Mouse (Mus musculus) right cerebral cortex, adult 18-20 months (tissue): ENCODE data around the gene Hbb-bh2.
A peak's percentile ranks its signal among the peaks of the same experiment; 100 is the strongest.
"Not testable (repeated sequence)": the region's sequence is repeated elsewhere in the genome, so short reads cannot be mapped to it uniquely, and the experiment has no call there.

Experiments used
- DNase-seq: peaks from one replicate; pipeline ENCODE4 v3.0.0; 2022; ENCODE audit warnings: mixed read lengths

Hbb-bh2 gene

GRCm38 (mm10) chr7:103811223-103811845 is 29.0 kb downstream of the Hbb-bh2 start:
- no peak for DNase-seq

GRCm38 (mm10) chr7:103810746-103811145 is 29.6 kb downstream of the Hbb-bh2 start:
- no peak for DNase-seq

GRCm38 (mm10) chr7:103810296-103810695 is 30.0 kb downstream of the Hbb-bh2 start:
- DNase-seq: no peak

GRCm38 (mm10) chr7:103809801-103810155 is 30.5 kb downstream of the Hbb-bh2 start:
- no peak for DNase-seq

- DNase-seq: no peak
Observed at GRCm38 (mm10) chr7:103808971-103809800, 31.1 kb downstream of the Hbb-bh2 start.

- not testable (repeated sequence) for DNase-seq
Observed at GRCm38 (mm10) chr7:103808120-103808519, 32.2 kb downstream of the Hbb-bh2 start.

- DNase-seq: peak; percentile 13
Observed at GRCm38 (mm10) chr7:103806856-103807255, 33.5 kb downstream of the Hbb-bh2 start.

GRCm38 (mm10) chr7:103792669-103793388 is 47.5 kb downstream of the Hbb-bh2 start:
- DNase-seq: no peak

- no peak for DNase-seq
Observed at GRCm38 (mm10) chr7:103791721-103792120, 48.6 kb downstream of the Hbb-bh2 start, which contains the start of gene Olfr67. Gene Olfr67, minus strand, starts transcription at chr7:103791821.
